Mouse (Mus musculus) embryo, embryonic 9.5 days (tissue): ENCODE results near the gene Flt4.
"Not testable (repeated sequence)": the region's sequence is repeated elsewhere in the genome, so short reads cannot be mapped to it uniquely, and the experiment has no call there.

Experiments used
- DNase-seq: peaks from one replicate; pipeline ENCODE4 v3.0.0-alpha.2; 2017; ENCODE audit errors: extremely low spot score

Gene Flt4

GRCm38 (mm10) chr11:49608938-49609867 lies at the start of gene Flt4:
Flt4 (plus strand) TSS chr11:49609263.
- DNase-seq = peak; percentile 48

- not testable (repeated sequence) for DNase-seq
Observed at GRCm38 (mm10) chr11:49575054-49575453, 34.0 kb upstream of the Flt4 start.

- not testable (repeated sequence) for DNase-seq
Observed at GRCm38 (mm10) chr11:49580452-49580851, 28.6 kb upstream of the Flt4 start.

- no peak for DNase-seq
Observed at GRCm38 (mm10) chr11:49590213-49590612, 18.9 kb upstream of the Flt4 start.

- DNase-seq = not testable (repeated sequence)
Observed at GRCm38 (mm10) chr11:49597149-49597548, 11.9 kb upstream of the Flt4 start.

- DNase-seq = not testable (repeated sequence)
Observed at GRCm38 (mm10) chr11:49608306-49608705, 757 bp upstream of the Flt4 start.

- peak; percentile 38 for DNase-seq
Observed at GRCm38 (mm10) chr11:49609868-49610824, 1.1 kb downstream of the Flt4 start.

- not testable (repeated sequence) for DNase-seq
Observed at GRCm38 (mm10) chr11:49611349-49611748, 2.3 kb downstream of the Flt4 start.

GRCm38 (mm10) chr11:49612154-49612553 lies 3.1 kb downstream of the Flt4 start:
- no peak for DNase-seq

GRCm38 (mm10) chr11:49613349-49613748 lies 4.3 kb downstream of the Flt4 start:
- no peak for DNase-seq

- DNase-seq = no peak
Observed at GRCm38 (mm10) chr11:49615856-49616725, 7.0 kb downstream of the Flt4 start.

- DNase-seq = no peak
Observed at GRCm38 (mm10) chr11:49618476-49618875, 9.4 kb downstream of the Flt4 start.

- no peak for DNase-seq
Observed at GRCm38 (mm10) chr11:49621953-49622352, 12.9 kb downstream of the Flt4 start.

GRCm38 (mm10) chr11:49624156-49624555 lies 15.1 kb downstream of the Flt4 start:
- no peak for DNase-seq

- no peak for DNase-seq
Observed at GRCm38 (mm10) chr11:49625863-49626262, 16.8 kb downstream of the Flt4 start.

GRCm38 (mm10) chr11:49626748-49627147 lies 17.7 kb downstream of the Flt4 start:
- DNase-seq = no peak

GRCm38 (mm10) chr11:49631154-49631553 lies 22.1 kb downstream of the Flt4 start:
- DNase-seq = no peak

GRCm38 (mm10) chr11:49632256-49632655 lies 23.2 kb downstream of the Flt4 start:
- no peak for DNase-seq

GRCm38 (mm10) chr11:49634101-49634500 lies 25.0 kb downstream of the Flt4 start:
- no peak for DNase-seq

GRCm38 (mm10) chr11:49635671-49636070 lies 26.6 kb downstream of the Flt4 start:
- DNase-seq = no peak

- DNase-seq = peak; percentile 39
Observed at GRCm38 (mm10) chr11:49636449-49636848, 27.4 kb downstream of the Flt4 start.
